Mouse (Mus musculus) layer of hippocampus, adult 9-10 months (tissue): Measurements from ENCODE around the gene Hexa.

Experiments used
- DNase-seq: peaks from one replicate; pipeline ENCODE4 v3.0.0; 2022; ENCODE audit warnings: low spot score

Hexa gene

GRCm38 (mm10) chr9:59553719-59554118 lies 14.4 kb downstream of the Hexa start:
- DNase-seq: no peak

GRCm38 (mm10) chr9:59565600-59565999 lies 26.3 kb downstream of the Hexa start:
- DNase-seq: no peak

- no peak for DNase-seq
These were observed 27.8 kb downstream of the Hexa start for GRCm38 (mm10) chr9:59567111-59567510.

- no peak for DNase-seq
These were observed 32.5 kb downstream of the Hexa start for GRCm38 (mm10) chr9:59571852-59572251.

GRCm38 (mm10) chr9:59577401-59577800 lies 38.1 kb downstream of the Hexa start:
- DNase-seq: no peak

- no peak for DNase-seq
These were observed 38.6 kb downstream of the Hexa start, which contains the start of gene Celf6 for GRCm38 (mm10) chr9:59577844-59578504. Celf6 (plus strand) TSS chr9:59577917.

- no peak for DNase-seq
These were observed 39.1 kb downstream of the Hexa start for GRCm38 (mm10) chr9:59578505-59578867.

GRCm38 (mm10) chr9:59584871-59585308 lies 45.5 kb downstream of the Hexa start:
- no peak for DNase-seq

GRCm38 (mm10) chr9:59588252-59588651 lies 48.9 kb downstream of the Hexa start:
- DNase-seq: no peak

GRCm38 (mm10) chr9:59588710-59589671 lies 49.7 kb downstream of the Hexa start:
- DNase-seq: no peak

GRCm38 (mm10) chr9:59589703-59590439 lies 50.5 kb downstream of the Hexa start:
- DNase-seq: no peak

- DNase-seq: no peak
These were observed 62.3 kb downstream of the Hexa start for GRCm38 (mm10) chr9:59601661-59602060.

GRCm38 (mm10) chr9:59605967-59606366 lies 66.6 kb downstream of the Hexa start:
- DNase-seq: no peak

- DNase-seq: no peak
These were observed 71.6 kb downstream of the Hexa start for GRCm38 (mm10) chr9:59610950-59611349.
